Mouse (Mus musculus) liver, postnatal 0 days (tissue): ENCODE data around the gene Slc30a4. TPM values are rescaled to one million over a fixed set of nuclear protein-coding genes. Genes with fewer than 3 reads are reported as not detected.

Experiments used
- ATAC-seq: fragments of 200-750 bp; cut with Nextera tagmentation; 2 replicates; pipeline ENCODE4 v1.8.0; 2017; ENCODE audit warnings: mild to moderate bottlenecking, moderate library complexity
- DNase-seq: peaks from one replicate; pipeline ENCODE4 v3.0.0-alpha.2; 2016
- H3K27ac ChIP-seq: fragments of 300-500 bp; sonication (generic); 2 replicates; pipeline ENCODE4 v1.5.1; 2014; ENCODE audit warnings: antibody characterized with exemption, moderate library complexity, mild to moderate bottlenecking, low read depth
- H3K27me3 ChIP-seq: fragments of 300-500 bp; sonication (generic); 2 replicates; pipeline ENCODE4 v1.6.1; 2014; ENCODE audit warnings: low read length, control low read depth, mixed read lengths; ENCODE audit not compliant: insufficient read depth
- H3K36me3 ChIP-seq: fragments of 300-500 bp; sonication (generic); replicated peaks from 2 replicates; pipeline ENCODE4 v1.6.1; 2014; ENCODE audit warnings: mild to moderate bottlenecking, control low read depth, low read length, moderate library complexity, mixed read lengths; ENCODE audit not compliant: insufficient read depth
- H3K4me1 ChIP-seq: fragments of 300-500 bp; sonication (generic); 2 replicates; pipeline ENCODE4 v1.6.1; 2014; ENCODE audit warnings: antibody characterized with exemption, mild to moderate bottlenecking, control low read depth; ENCODE audit not compliant: insufficient read depth
- H3K4me2 ChIP-seq: fragments of 300-500 bp; sonication (generic); 2 replicates; pipeline ENCODE4 v1.6.1; 2014; ENCODE audit warnings: low read depth, mild to moderate bottlenecking, low read length, moderate library complexity, mixed read lengths
- H3K4me3 ChIP-seq: fragments of 300-500 bp; sonication (generic); 2 replicates; pipeline ENCODE4 v1.5.1; 2014; ENCODE audit warnings: low read depth, low read length
- H3K9ac ChIP-seq: fragments of 300-500 bp; sonication (generic); replicated peaks from 2 replicates; pipeline ENCODE4 v1.6.1; 2014; ENCODE audit warnings: mild to moderate bottlenecking, moderate library complexity
- H3K9me3 ChIP-seq: fragments of 300-500 bp; sonication (generic); 2 replicates; pipeline ENCODE4 v1.6.1; 2016; ENCODE audit warnings: mild to moderate bottlenecking, control low read depth, low read length, mixed read lengths
- CTCF ChIP-seq: sonication (generic); IDR thresholded peaks from 2 replicates; pipeline ENCODE4 v1.5.1; 2016; ENCODE audit warnings: antibody characterized with exemption, low read depth
- EP300 ChIP-seq: IDR thresholded peaks from 2 replicates; pipeline ENCODE4 v1.6.1; 2016; ENCODE audit warnings: antibody characterized with exemption, low read depth, mild to moderate bottlenecking
- WGBS: fragments of 180-500 bp; shearing (Covaris S2); extraction: QIAGEN DNeasy Blood & Tissue Kit; methylation state at CpG from one replicate; pipeline ENCODE4 v1.1.7; 2014; ENCODE audit not compliant: insufficient replicate concordance; 5-methylcytosine and 5-hydroxymethylcytosine counted together
- polyA plus RNA-seq: library from polyadenylated mRNA; unstranded; fragments of >200 nt; fragmentation: Nextera tagmentation; extraction: Ambion mirVana; gene quantifications from 2 replicates; pipeline ENCODE4 v1.2.1, GENCODE M21; 2015

Gene Slc30a4
- polyA plus RNA-seq, 1 experiment from 2014 or later, result 1.7 TPM

GRCm38 (mm10) chr2:122725604-122726003 is 23.1 kb upstream of the Slc30a4 start:
- ATAC-seq (no peak), DNase-seq (peak; percentile 71)
- no peaks in the 10 kb centered on the region for H3K9me3 ChIP-seq
- H3K4me3 ChIP-seq, result no peak overlapping the region
- no peaks in the 10 kb centered on the region for H3K36me3 ChIP-seq
- TF ChIP-seq CTCF (peak; percentile 81), EP300 (no peak)
- 49% methylated on average over 10 of the region's 10 CpGs for WGBS
- H3K27me3 ChIP-seq, result no peaks in the 10 kb centered on the region
- H3K9ac ChIP-seq, result no peak overlapping the region
- no peaks in the 10 kb centered on the region for H3K4me1 ChIP-seq
- no peak overlapping the region for H3K27ac ChIP-seq
- no peak overlapping the region for H3K4me2 ChIP-seq

GRCm38 (mm10) chr2:122720564-122720963 is 18.1 kb upstream of the Slc30a4 start:
- TF ChIP-seq CTCF, result no peak
- TF ChIP-seq EP300, result no peak
- no peak overlapping the region for H3K4me3 ChIP-seq
- H3K9ac ChIP-seq, result no peak overlapping the region
- WGBS, result 59% methylated on average over 3 of the region's 3 CpGs
- H3K9me3 ChIP-seq, result no peaks in the 10 kb centered on the region
- DNase-seq (no peak), ATAC-seq (no peak)
- H3K27me3 ChIP-seq, result no peaks in the 10 kb centered on the region
- no peaks in the 10 kb centered on the region for H3K4me1 ChIP-seq
- H3K27ac ChIP-seq, result no peak overlapping the region
- no peaks in the 10 kb centered on the region for H3K36me3 ChIP-seq
- H3K4me2 ChIP-seq, result no peak overlapping the region

- 59% methylated on average over 1 of the region's 1 CpGs for WGBS
- TF ChIP-seq EP300 (no peak), CTCF (no peak)
- Histone ChIP-seq H3K4me2 (no peak overlapping the region), H3K9ac (no peak overlapping the region), H3K4me1 (no peaks in the 10 kb centered on the region), H3K27me3 (no peaks in the 10 kb centered on the region), H3K36me3 (no peaks in the 10 kb centered on the region), H3K4me3 (no peak overlapping the region), H3K9me3 (no peaks in the 10 kb centered on the region), H3K27ac (no peak overlapping the region)
- ATAC-seq (no peak), DNase-seq (no peak)
Observed at GRCm38 (mm10) chr2:122719232-122719631, 16.8 kb upstream of the Slc30a4 start.

- Histone ChIP-seq H3K27me3 (no peaks in the 10 kb centered on the region), H3K4me3 (no peak overlapping the region), H3K4me2 (no peak overlapping the region), H3K36me3 (no peaks in the 10 kb centered on the region), H3K9ac (no peak overlapping the region), H3K27ac (no peak overlapping the region), H3K4me1 (no peaks in the 10 kb centered on the region), H3K9me3 (no peaks in the 10 kb centered on the region)
- DNase-seq (no peak), ATAC-seq (no peak)
- no peak for TF ChIP-seq CTCF
- no peak for TF ChIP-seq EP300
- WGBS, result 48% methylated on average over 3 of the region's 3 CpGs
Observed at GRCm38 (mm10) chr2:122716301-122716842, 13.9 kb upstream of the Slc30a4 start.

- Histone ChIP-seq H3K4me3 (no peak overlapping the region), H3K27me3 (no peaks in the 10 kb centered on the region), H3K9me3 (no peaks in the 10 kb centered on the region), H3K4me2 (no peak overlapping the region), H3K9ac (no peak overlapping the region), H3K27ac (no peak overlapping the region), H3K4me1 (no peaks in the 10 kb centered on the region), H3K36me3 (no peaks in the 10 kb centered on the region)
- no peak for TF ChIP-seq EP300
- no peak for TF ChIP-seq CTCF
- no peak for DNase-seq
- no peak for ATAC-seq
- 62% methylated on average over 5 of the region's 5 CpGs for WGBS
Observed at GRCm38 (mm10) chr2:122715148-122715692, 12.8 kb upstream of the Slc30a4 start.

- Histone ChIP-seq H3K4me3 (no peak overlapping the region), H3K9me3 (no peaks in the 10 kb centered on the region), H3K4me2 (no peak overlapping the region), H3K4me1 (0 out of 2 replicates have a peak, but pooled peaks cover 2% of the 10 kb centered on the region), H3K27ac (no peak overlapping the region), H3K27me3 (no peaks in the 10 kb centered on the region), H3K36me3 (no peaks in the 10 kb centered on the region), H3K9ac (no peak overlapping the region)
- no peak for ATAC-seq
- TF ChIP-seq CTCF (no peak), EP300 (no peak)
- no peak for DNase-seq
- 68% methylated on average over 2 of the region's 2 CpGs for WGBS
Observed at GRCm38 (mm10) chr2:122712848-122713247, 10.4 kb upstream of the Slc30a4 start.

- H3K4me2 ChIP-seq, result no peak overlapping the region
- H3K4me1 ChIP-seq, result 0 out of 2 replicates have a peak, but pooled peaks cover 2% of the 10 kb centered on the region
- no peaks in the 10 kb centered on the region for H3K9me3 ChIP-seq
- no peak for ATAC-seq
- no peaks in the 10 kb centered on the region for H3K36me3 ChIP-seq
- no peak for TF ChIP-seq EP300
- no peak for TF ChIP-seq CTCF
- no peaks in the 10 kb centered on the region for H3K27me3 ChIP-seq
- H3K4me3 ChIP-seq, result no peak overlapping the region
- DNase-seq, result no peak
- H3K27ac ChIP-seq, result no peak overlapping the region
- H3K9ac ChIP-seq, result no peak overlapping the region
- 25% methylated on average over 3 of the region's 3 CpGs for WGBS
Observed at GRCm38 (mm10) chr2:122711911-122712310, 9.4 kb upstream of the Slc30a4 start.
